Comparison of ENCODE assay signal across 8 mouse cellular contexts in the genomic region with DNA sequence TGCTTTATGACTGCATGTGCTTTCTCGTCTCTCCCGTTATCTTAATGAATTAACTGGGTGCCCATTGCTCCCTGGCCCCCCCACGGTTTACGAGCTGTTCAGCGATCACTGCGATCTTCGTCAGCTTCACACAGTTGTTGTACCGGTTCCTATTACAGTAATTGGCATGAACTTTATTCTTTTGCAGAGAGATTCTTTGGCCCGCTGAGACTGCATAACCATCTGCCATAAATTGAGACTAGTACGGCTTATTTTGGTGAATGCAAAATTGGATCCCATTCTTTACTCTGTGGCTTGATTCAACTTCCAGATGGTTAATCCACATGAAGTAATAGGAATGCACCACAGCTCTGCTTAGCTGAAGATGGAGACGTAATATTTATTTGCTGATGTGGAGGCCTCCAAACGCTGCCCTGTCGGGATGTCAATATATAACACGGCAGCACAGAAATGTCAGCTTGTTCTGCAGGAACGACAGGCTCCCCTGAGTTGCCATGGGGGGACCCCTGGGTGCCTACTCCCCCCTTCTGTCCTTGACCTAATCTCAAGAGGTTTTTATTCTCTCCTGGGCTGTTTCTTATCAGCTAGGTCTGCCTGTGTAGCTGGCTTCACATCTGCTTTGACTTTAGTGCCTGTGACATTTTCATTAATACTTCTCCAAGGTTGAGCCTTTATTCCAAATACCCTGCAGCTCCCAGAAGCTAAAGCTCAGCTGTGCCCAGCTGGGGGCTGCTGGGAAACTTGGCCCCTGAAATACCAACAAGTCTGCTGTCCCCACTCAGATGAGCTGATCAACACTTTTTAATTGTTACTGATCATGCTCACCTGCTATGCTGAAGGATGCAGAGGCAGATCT. TPM values are rescaled to one million over a fixed set of nuclear protein-coding genes. Genes with fewer than 3 reads are reported as not detected.
DNase-seq lines count a peak whose midpoint lies in the region; ATAC-seq and TF ChIP-seq lines count a peak whose summit lies in the region.

No protein-coding gene starts in this region.

- H3K4me3 ChIP-seq in lung, embryonic 14.5 days (ENCODE audit: low read depth, low read length), result no peak overlapping the region
- peak overlapping the region; percentile 18 for H3K4me3 ChIP-seq in forebrain, embryonic 16.5 days (replicated peaks; ENCODE audit: low read length)
- H3K4me3 ChIP-seq in neural tube, embryonic 14.5 days (ENCODE audit: low read depth, low read length), result no peak overlapping the region

- peak overlapping the region; percentile 39 for H3K27ac ChIP-seq in lung, embryonic 14.5 days (ENCODE audit: low read depth)
- H3K27ac ChIP-seq in forebrain, embryonic 16.5 days (ENCODE audit: low read length), result peak overlapping the region; percentile 58
- peak overlapping the region; percentile 58 for H3K27ac ChIP-seq in neural tube, embryonic 14.5 days (ENCODE audit: low read depth, low read length)

- TF ChIP-seq CTCF in lung, embryonic 14.5 days (IDR thresholded peaks at IDR 0.05; ENCODE audit: low read depth), result no peak

- H3K27me3 ChIP-seq in lung, embryonic 14.5 days (ENCODE audit: insufficient read depth, low read length), result no peaks in the 10 kb centered on the region
- no peaks in the 10 kb centered on the region for H3K27me3 ChIP-seq in forebrain, embryonic 16.5 days (replicated peaks; ENCODE audit: control insufficient read depth, insufficient read depth, low read length)
- H3K27me3 ChIP-seq in neural tube, embryonic 14.5 days (ENCODE audit: control insufficient read depth, insufficient read depth, low read length), result no peaks in the 10 kb centered on the region

- peaks cover 25% of the 10 kb centered on the region for H3K4me1 ChIP-seq in lung, embryonic 14.5 days (ENCODE audit: insufficient read depth)
- H3K4me1 ChIP-seq in forebrain, embryonic 16.5 days (replicated peaks; ENCODE audit: control insufficient read depth, insufficient read depth, low read length), result peaks cover 38% of the 10 kb centered on the region
- H3K4me1 ChIP-seq in neural tube, embryonic 14.5 days (ENCODE audit: control insufficient read depth, insufficient read depth, low read length), result peaks cover 36% of the 10 kb centered on the region

- ATAC-seq in lung, embryonic 14.5 days (ENCODE audit: insufficient read depth), result peak; percentile 5; the same call in 1 of the 2 replicates
- ATAC-seq in forebrain, embryonic 16.5 days, result peak; percentile 72
- peak; percentile 23; the same call in 1 of the 2 replicates for ATAC-seq in neural tube, embryonic 14.5 days (ENCODE audit: low read depth)

- WGBS in lung, embryonic 14.5 days, result 7% methylated on average over 15 of the region's 15 CpGs
- whole genome bisulfite sequencing in forebrain, embryonic 16.5 days, result 1% methylated on average over 15 of the region's 15 CpGs
- WGBS in neural tube, embryonic 14.5 days, result 3% methylated on average over 15 of the region's 15 CpGs

- H3K9me3 ChIP-seq in lung, embryonic 14.5 days (ENCODE audit: low read depth, low read length), result no peaks in the 10 kb centered on the region
- no peaks in the 10 kb centered on the region for H3K9me3 ChIP-seq in forebrain, embryonic 16.5 days (ENCODE audit: control insufficient read depth, low read length)
- H3K9me3 ChIP-seq in neural tube, embryonic 14.5 days (ENCODE audit: control insufficient read depth, low read length), result no peaks in the 10 kb centered on the region

- peak overlapping the region; percentile 52 for H3K4me2 ChIP-seq in lung, embryonic 14.5 days
- peak overlapping the region; percentile 53 for H3K4me2 ChIP-seq in forebrain, embryonic 16.5 days (ENCODE audit: low read length)
- H3K4me2 ChIP-seq in neural tube, embryonic 14.5 days (ENCODE audit: low read depth, low read length), result peak overlapping the region; percentile 33

- H3K36me3 ChIP-seq in lung, embryonic 14.5 days (ENCODE audit: insufficient read depth), result no peaks in the 10 kb centered on the region
- H3K36me3 ChIP-seq in forebrain, embryonic 16.5 days (ENCODE audit: control insufficient read depth, insufficient read depth), result no peaks in the 10 kb centered on the region
- H3K36me3 ChIP-seq in neural tube, embryonic 14.5 days (ENCODE audit: control insufficient read depth, insufficient read depth, low read length), result no peaks in the 10 kb centered on the region

- DNase-seq in lung, embryonic 14.5 days, result peak; percentile 35
- DNase-seq in lung, postnatal 36 days, result no peak
- DNase-seq in layer of hippocampus, adult 8-10 months (ENCODE audit: low spot score in 2 of 2), result peak; percentile 56 to 63
- DNase-seq in kidney, postnatal 36 days, result no peak
- no peak for DNase-seq in thymus, postnatal 14 days
- no peak for DNase-seq in lung, postnatal 10 days

- H3K9ac ChIP-seq in lung, embryonic 14.5 days, result no peak overlapping the region
- H3K9ac ChIP-seq in forebrain, embryonic 16.5 days (replicated peaks; ENCODE audit: low read depth, low read length), result peak overlapping the region; percentile 38
- H3K9ac ChIP-seq in neural tube, embryonic 14.5 days (replicated peaks; ENCODE audit: low read depth, low read length), result no peak overlapping the region

RNA-seq across cellular contexts. Expression of gene Mn1, which starts 22.7 kb away (rescaled TPM):
- 8.9 and 9.7 TPM in 2 replicates for polyA plus RNA-seq in lung, embryonic 14.5 days (2014; fragmentation: Nextera tagmentation; extraction: Ambion mirVana)
- 99.6 and 106 TPM in 2 replicates for polyA plus RNA-seq in forebrain, embryonic 16.5 days (2015; fragmentation: Nextera tagmentation; extraction: Ambion mirVana)
- 10 to 100 TPM; 30.0 to 35.0 (median 32.2) TPM for total RNA-seq in layer of hippocampus, adult 8-10 months (2022)
- polyA plus RNA-seq in neural tube, embryonic 14.5 days (2014; fragmentation: Nextera tagmentation; extraction: Ambion mirVana), result 18.6 and 19.2 TPM in 2 replicates

Comparison
In these comparisons a context has a peak if more than half of its experiments do, and no peak if none do; other contexts are left out.
1. DNase-seq: peak in lung, embryonic 14.5 days (single experiment) and layer of hippocampus, adult 8-10 months (2 of 2); none in lung, postnatal 36 days (single experiment), kidney, postnatal 36 days (0 of 2), thymus, postnatal 14 days (single experiment) and lung, postnatal 10 days (single experiment).
2. ATAC-seq: peak in every context shown above with its lines; median percentile 72 in forebrain, embryonic 16.5 days; 23 in neural tube, embryonic 14.5 days; 5 in lung, embryonic 14.5 days.
3. Peak in every context shown above with its lines, with median percentiles within 50 percentile points of each other: H3K27ac ChIP-seq and H3K4me2 ChIP-seq.